Mouse (Mus musculus) embryo, embryonic 11 days (tissue): ENCODE results near the gene Kcnb1.

Experiments
- DNase-seq: peaks from one replicate; pipeline ENCODE4 v3.0.0-alpha.2; 2015

Kcnb1 gene

DNA sequence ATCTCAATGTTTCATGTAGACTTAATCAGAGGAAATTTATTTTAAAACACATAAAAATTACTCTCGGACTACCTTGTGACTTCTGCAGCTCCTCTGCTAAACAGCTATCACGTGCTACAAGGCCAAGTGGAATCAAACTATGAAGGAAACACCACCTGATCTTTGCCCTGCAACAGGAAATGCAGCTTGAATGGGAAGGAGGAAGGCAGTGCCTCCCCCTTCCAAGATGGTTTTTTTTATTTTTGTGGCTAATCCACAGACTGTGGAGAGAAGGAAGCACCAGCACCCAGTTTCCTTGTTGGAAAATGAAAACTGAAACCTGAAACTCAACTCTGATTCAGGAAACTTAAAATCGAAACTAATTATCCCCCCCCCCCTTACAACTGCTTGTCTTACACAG lies 131.8 kb downstream of the Kcnb1 start:
- DNase-seq, result no peak

DNA sequence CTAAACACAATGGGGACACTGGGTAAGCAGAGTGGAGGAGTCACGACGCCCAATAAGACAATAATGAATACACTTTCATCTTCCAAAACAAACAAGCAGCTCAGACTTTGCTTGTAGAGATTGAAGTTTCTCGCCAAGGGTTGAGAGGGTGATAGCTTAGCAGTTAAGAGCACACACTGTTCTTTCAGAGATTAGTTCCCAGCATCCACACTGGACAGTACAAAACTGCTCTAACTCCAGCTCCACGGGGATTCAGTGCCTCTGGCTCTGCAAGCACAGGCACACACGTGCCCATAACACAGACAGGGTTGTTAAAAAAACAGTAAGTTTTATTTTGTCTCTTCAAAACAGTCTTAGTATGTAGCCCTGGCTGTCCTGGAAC lies 133.0 kb downstream of the Kcnb1 start:
- DNase-seq, result no peak

DNA sequence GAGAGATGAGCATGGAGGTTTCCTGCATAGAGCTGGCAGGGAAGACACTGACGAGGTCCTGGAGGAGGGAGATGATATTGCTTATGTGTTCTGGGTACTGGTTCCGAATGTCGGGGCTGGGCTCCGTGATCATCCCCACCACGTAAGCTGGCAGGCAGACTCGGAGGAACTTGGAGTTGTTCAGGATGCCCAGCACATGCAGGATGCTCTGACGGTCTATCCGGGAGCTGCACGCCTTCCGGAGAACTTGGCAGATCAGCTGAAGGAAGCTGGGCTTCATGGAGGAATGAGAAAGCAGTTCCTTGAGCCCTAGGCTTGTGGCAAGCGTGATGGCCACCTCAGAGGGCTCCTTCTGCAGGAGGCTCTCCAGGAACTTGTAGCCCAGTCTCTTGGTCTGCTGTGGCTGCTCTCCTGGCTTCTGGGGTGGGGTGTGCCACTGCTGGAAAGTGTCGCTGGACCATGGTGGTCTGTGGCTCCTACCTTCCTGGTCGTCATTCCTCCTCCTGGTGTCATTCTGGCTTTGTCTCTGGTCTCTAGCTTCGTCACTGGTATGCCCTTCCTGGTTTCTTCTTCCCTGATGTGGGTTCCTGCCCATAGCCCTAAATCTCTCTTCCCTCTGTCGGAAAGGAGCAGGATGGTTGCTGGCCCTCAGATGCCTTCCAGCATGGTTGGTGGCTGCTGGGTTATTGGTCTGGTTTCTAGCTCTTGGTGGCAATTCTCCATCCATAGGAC lies 133.6 kb downstream of the Kcnb1 start:
- no peak for DNase-seq

DNA sequence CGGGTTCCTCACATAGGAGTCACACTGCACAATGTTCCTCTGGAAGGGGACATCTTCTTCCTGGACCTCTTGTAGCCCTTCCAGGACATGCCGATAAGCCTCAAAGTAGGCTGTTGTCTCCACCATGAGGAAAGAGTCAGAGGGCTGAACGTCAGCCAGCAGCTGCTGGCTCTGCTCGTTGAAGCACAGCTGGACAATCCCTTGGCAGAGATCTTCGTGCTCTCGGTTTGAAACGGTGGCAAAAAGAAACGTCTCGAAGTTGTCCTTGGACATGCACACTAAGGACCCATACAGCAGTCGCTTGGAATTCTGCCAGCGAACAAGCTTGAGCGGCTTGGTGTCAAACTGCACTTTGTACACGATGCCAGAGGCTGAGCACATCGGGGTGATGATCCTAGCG lies 134.6 kb downstream of the Kcnb1 start:
- no peak for DNase-seq

DNA sequence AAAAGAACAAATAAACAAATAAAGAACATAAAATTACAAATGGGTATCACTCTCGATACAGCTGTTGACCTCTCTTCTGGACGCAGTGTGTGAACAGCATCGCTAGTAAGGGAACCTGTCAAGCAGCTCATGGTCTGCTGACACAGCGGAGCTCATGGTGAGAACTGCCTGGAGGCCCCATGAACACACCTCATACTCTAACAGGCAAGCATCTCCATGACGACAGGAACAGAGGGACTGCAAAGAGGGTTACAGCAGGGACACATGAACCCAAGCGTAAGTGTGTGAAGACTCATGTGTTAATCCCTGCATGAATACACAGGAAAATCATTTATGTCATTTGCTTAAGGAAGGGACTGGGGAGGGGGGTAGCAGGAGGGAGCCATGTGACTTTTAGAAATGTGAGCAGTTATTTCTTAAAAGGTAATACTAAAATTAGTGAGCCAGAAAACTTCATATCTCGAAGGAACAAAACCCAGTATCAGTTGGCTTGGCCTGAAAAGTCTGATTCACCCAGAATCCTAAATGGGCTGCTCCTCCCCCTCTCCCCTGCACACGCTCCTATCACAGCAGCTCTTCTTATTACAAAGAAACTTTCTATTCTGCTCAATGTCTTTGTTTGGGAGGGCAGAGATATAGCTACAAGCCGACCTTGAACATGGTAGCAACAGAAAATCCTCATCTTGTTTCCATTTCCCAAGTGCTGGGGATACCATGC lies 136.7 kb downstream of the Kcnb1 start:
- no peak for DNase-seq

DNA sequence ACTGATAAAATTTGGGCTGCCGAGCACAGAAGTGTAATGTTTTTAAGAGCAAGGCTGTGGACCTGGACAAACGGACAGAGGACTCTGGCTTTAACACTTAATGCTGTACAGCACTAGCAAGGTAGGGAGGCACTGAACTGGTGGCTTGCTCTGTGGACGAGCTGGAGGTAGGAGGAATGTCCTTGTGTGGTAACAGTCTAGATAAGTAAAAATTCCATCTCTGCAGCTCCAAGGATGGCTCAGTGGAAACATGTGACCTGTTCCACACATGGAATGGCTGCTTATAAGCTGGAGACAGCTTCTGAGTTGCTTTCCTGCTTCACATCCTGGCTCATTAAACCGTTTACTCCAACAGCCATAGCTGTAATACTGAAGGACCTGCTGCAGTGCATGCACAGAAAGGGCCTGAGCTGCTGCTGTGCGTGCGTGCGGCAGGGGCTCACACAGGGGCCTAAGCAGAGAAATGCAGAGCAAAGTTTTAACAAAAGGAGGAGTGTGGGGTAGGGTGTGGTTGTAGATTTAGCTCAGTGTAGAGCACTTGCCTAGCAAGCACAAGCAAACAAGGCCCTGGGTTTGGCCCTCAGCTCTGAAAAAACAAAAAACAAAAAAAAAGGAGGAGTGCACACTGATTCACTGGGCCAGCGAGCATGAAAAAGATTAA lies 141.1 kb downstream of the Kcnb1 start:
- no peak for DNase-seq

DNA sequence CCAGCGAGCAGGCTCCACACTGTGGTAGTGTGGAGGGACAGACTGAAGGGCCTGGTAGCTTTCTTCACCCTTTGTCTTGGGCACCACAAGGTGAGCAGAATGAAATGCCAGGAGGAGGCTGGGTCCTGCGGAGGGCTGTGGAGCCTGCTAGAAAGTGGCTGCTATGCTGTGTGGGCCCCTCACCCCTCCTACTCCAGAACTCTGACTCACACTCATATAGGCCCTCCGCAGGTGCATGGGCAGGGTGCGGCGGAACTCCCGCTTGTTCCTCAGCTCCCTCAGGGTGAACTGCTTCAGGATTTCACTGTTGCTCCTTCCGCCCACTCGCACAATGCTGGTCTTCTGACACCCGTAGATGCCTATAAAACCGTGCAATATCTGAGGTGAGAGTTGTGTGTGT lies 141.7 kb downstream of the Kcnb1 start:
- no peak for DNase-seq
